In genomic region chr2:155632138-155632936, GRCm38 (mm10) we compare ENCODE assay signal across 27 mouse cellular contexts. TPM values are rescaled to one million over a fixed set of nuclear protein-coding genes. Genes with fewer than 3 reads are reported as not detected.
DNase-seq lines count a peak whose midpoint lies in the region; ATAC-seq and TF ChIP-seq lines count a peak whose summit lies in the region.
"Had no signal": no experiment of that assay in that cellular context is flagged by ENCODE, and none has a peak within 500 bp of the region (broad histone marks: within the 10 kb centered on the region; RNA-seq: fewer than 3 reads in every experiment).

No protein-coding gene starts in this region.

- TF ChIP-seq POLR2A in cerebellum, adult 2 months (IDR thresholded peaks at IDR 0.05; ENCODE audit: borderline replicate concordance, insufficient read depth, low read length) = no peak

- 77% methylated on average over 30 of the region's 30 CpGs for WGBS in cerebellum, adult 2 months
- 70% methylated on average over 30 of the region's 30 CpGs for WGBS in kidney, embryonic 14.5 days
- 71% methylated on average over 30 of the region's 30 CpGs for WGBS in forebrain, embryonic 13.5 days

- no peak overlapping the region for H3K27ac ChIP-seq in cerebellum, adult 2 months (ENCODE audit: insufficient read depth, low read length)
- H3K27ac ChIP-seq in kidney, embryonic 14.5 days (ENCODE audit: low read depth, low read length) = no peak overlapping the region
- H3K27ac ChIP-seq in forebrain, embryonic 13.5 days = no peak overlapping the region
- H3K27ac ChIP-seq: limb, embryonic 12.5 days; liver, embryonic 15.5 days; midbrain, embryonic 12.5 days; stomach, postnatal 0 days had no signal

- peaks cover 43% of the 10 kb centered on the region for H3K36me3 ChIP-seq in kidney, embryonic 14.5 days (ENCODE audit: control insufficient read depth, insufficient read depth, low read length)
- peaks cover 35% of the 10 kb centered on the region for H3K36me3 ChIP-seq in E14TG2a.4 (ENCODE audit: insufficient read depth, low read length)
- H3K36me3 ChIP-seq in forebrain, embryonic 13.5 days (ENCODE audit: poor library complexity, severe bottlenecking) = peaks cover 61% of the 10 kb centered on the region

- no peak overlapping the region for H3K4me2 ChIP-seq in kidney, embryonic 14.5 days (replicated peaks; ENCODE audit: low read depth, low read length)
- H3K4me2 ChIP-seq in forebrain, embryonic 13.5 days = no peak overlapping the region
- H3K4me2 ChIP-seq: heart, embryonic 11.5 days; limb, embryonic 12.5 days; liver, embryonic 15.5 days; lung, embryonic 14.5 days; midbrain, embryonic 12.5 days had no signal

- H3K4me1 ChIP-seq in cerebellum, adult 2 months (ENCODE audit: control insufficient read depth, insufficient read depth, low read length) = peaks cover 54% of the 10 kb centered on the region
- peaks cover 18% of the 10 kb centered on the region; the same call in 1 of the 2 replicates for H3K4me1 ChIP-seq in kidney, embryonic 14.5 days (ENCODE audit: control insufficient read depth, insufficient read depth, low read length)
- H3K4me1 ChIP-seq in E14TG2a.4 (replicated peaks; ENCODE audit: low read depth, low read length) = peaks cover 68% of the 10 kb centered on the region
- H3K4me1 ChIP-seq in forebrain, embryonic 13.5 days = peaks cover 28% of the 10 kb centered on the region

- H3K4me3 ChIP-seq in cerebellum, adult 2 months (replicated peaks; ENCODE audit: insufficient read depth, low read depth, low read length) = no peak overlapping the region
- H3K4me3 ChIP-seq in kidney, embryonic 14.5 days (ENCODE audit: low read length) = no peak overlapping the region
- peak overlapping the region; percentile 68 for H3K4me3 ChIP-seq in E14TG2a.4 (replicated peaks; ENCODE audit: low read length)
- H3K4me3 ChIP-seq in forebrain, embryonic 13.5 days = no peak overlapping the region
- H3K4me3 ChIP-seq: limb, embryonic 12.5 days; liver, embryonic 15.5 days; midbrain, embryonic 12.5 days had no signal

- H3K27me3 ChIP-seq in cerebellum, adult 2 months (ENCODE audit: control insufficient read depth, insufficient read depth, low read length) = no peaks in the 10 kb centered on the region
- peaks cover 40% of the 10 kb centered on the region for H3K27me3 ChIP-seq in kidney, embryonic 14.5 days (ENCODE audit: control insufficient read depth, insufficient read depth, low read length)
- H3K27me3 ChIP-seq in E14TG2a.4 (ENCODE audit: insufficient read depth, low read length) = peaks cover 72% of the 10 kb centered on the region
- peaks cover 60% of the 10 kb centered on the region for H3K27me3 ChIP-seq in forebrain, embryonic 13.5 days

- peak; percentile 52 to 54 for DNase-seq in cerebellum, postnatal 10 days
- no peak for DNase-seq in cerebellum, adult 2 months
- DNase-seq in kidney, postnatal 4 days = no peak
- peak; percentile 68 for DNase-seq in ZHBTc4 (ENCODE audit: low read depth, low spot score)
- DNase-seq: adrenal gland, adult 8-10 months; cerebellum, adult 9-11 months; gastrocnemius, postnatal 25 days; heart, adult 18-20 months; heart, postnatal 36 days; kidney, adult 8-10 months; kidney, postnatal 10 days; layer of hippocampus, adult 9-11 months; lung, embryonic 14.5 days; right cerebral cortex, postnatal 4 days; thymus, adult 18-20 months; thymus, postnatal 25 days had no signal

- peak; percentile 11; the same call in 1 of the 2 replicates for ATAC-seq in kidney, embryonic 14.5 days (ENCODE audit: low FRiP score, low TSS enrichment)
- ATAC-seq in forebrain, embryonic 13.5 days = no peak
- ATAC-seq: forebrain, embryonic 14.5 days; hindbrain, embryonic 16.5 days had no signal

- H3K9me3 ChIP-seq in kidney, embryonic 14.5 days (ENCODE audit: control insufficient read depth, low read length) = no peaks in the 10 kb centered on the region
- H3K9me3 ChIP-seq in E14TG2a.4 (ENCODE audit: low read length) = no peaks in the 10 kb centered on the region
- no peaks in the 10 kb centered on the region for H3K9me3 ChIP-seq in forebrain, embryonic 13.5 days (replicated peaks)
- H3K9me3 ChIP-seq: limb, embryonic 12.5 days; liver, embryonic 15.5 days; midbrain, embryonic 12.5 days had no signal

- no peak overlapping the region for H3K9ac ChIP-seq in kidney, embryonic 14.5 days (ENCODE audit: low read depth, low read length)
- no peak overlapping the region for H3K9ac ChIP-seq in forebrain, embryonic 13.5 days
- H3K9ac ChIP-seq: limb, embryonic 12.5 days; liver, embryonic 15.5 days; lung, embryonic 14.5 days; midbrain, embryonic 12.5 days had no signal

- no peak for TF ChIP-seq CTCF in cerebellum, adult 2 months (IDR thresholded peaks at IDR 0.05; ENCODE audit: borderline replicate concordance, insufficient read depth, low read depth, low read length)
- no peak for TF ChIP-seq CTCF in E14TG2a.4 (conservative IDR thresholded peaks at IDR 0.05; ENCODE audit: low read length)

RNA-seq across cellular contexts. Expression of gene Myh7b, which starts 21.3 kb away (rescaled TPM):
- polyA plus RNA-seq in cerebellum, adult 2 months (2012; rRNA removed) = 17.6 and 20.8 TPM in 2 replicates
- 0.96 and 2.1 TPM in 2 replicates for polyA plus RNA-seq in kidney, embryonic 14.5 days (2014; fragmentation: Nextera tagmentation; extraction: Ambion mirVana)
- 0.28 and 0.61 TPM in 2 replicates for polyA plus RNA-seq in forebrain, embryonic 13.5 days (2015; fragmentation: Nextera tagmentation; extraction: Ambion mirVana)
- polyA plus RNA-seq: liver, adult 2 months had no signal

RNA-seq across cellular contexts. Expression of gene Gss, which starts 39.7 kb away (rescaled TPM):
- polyA plus RNA-seq in cerebellum, adult 2 months (2012; rRNA removed) = 25.7 and 26.5 TPM in 2 replicates
- 25.0 and 29.8 TPM in 2 replicates for polyA plus RNA-seq in kidney, embryonic 14.5 days (2014; fragmentation: Nextera tagmentation; extraction: Ambion mirVana)
- polyA plus RNA-seq in forebrain, embryonic 13.5 days (2015; fragmentation: Nextera tagmentation; extraction: Ambion mirVana) = 16.7 and 18.7 TPM in 2 replicates

RNA-seq across cellular contexts. Expression of gene Trpc4ap, which starts 59.8 kb away (rescaled TPM):
- polyA plus RNA-seq in cerebellum, adult 2 months (2012; rRNA removed) = 223 and 236 TPM in 2 replicates
- 105 and 134 TPM in 2 replicates for polyA plus RNA-seq in kidney, embryonic 14.5 days (2014; fragmentation: Nextera tagmentation; extraction: Ambion mirVana)
- polyA plus RNA-seq in forebrain, embryonic 13.5 days (2015; fragmentation: Nextera tagmentation; extraction: Ambion mirVana) = 142 and 144 TPM in 2 replicates

Comparison
In these comparisons a context has a peak if more than half of its experiments do, and no peak if none do; other contexts are left out.
1. DNase-seq: peak in cerebellum, postnatal 10 days (2 of 2) and ZHBTc4 (single experiment); none in cerebellum, adult 2 months (0 of 2) and kidney, postnatal 4 days (0 of 2).